Mouse (Mus musculus) myocyte (in vitro differentiated cells): Measurements from ENCODE around the gene Polh.

Experiments used
- CEBPB ChIP-seq: IDR thresholded peaks from 2 replicates; pipeline ENCODE4 v1.6.1; 2011; ENCODE audit warnings: mild to moderate bottlenecking, moderate library complexity; ENCODE audit not compliant: poor library complexity, insufficient read depth, severe bottlenecking
- E2F4 ChIP-seq: IDR thresholded peaks from one replicate; pipeline ENCODE4 v1.6.1; 2011; ENCODE audit warnings: mild to moderate bottlenecking, control low read depth, moderate library complexity; ENCODE audit not compliant: insufficient read depth
- MAX ChIP-seq: IDR thresholded peaks from one replicate; pipeline ENCODE4 v1.6.1; 2011; ENCODE audit warnings: low read depth, mild to moderate bottlenecking, control low read depth
- MYOD1 ChIP-seq, 3 experiments: IDR thresholded peaks; one replicate each; pipeline ENCODE4 v1.6.1; 2011; ENCODE audit warnings: control low read depth in 2 of 3, low read depth in 2 of 3, mild to moderate bottlenecking in 2 of 3, moderate library complexity in 1 of 3; ENCODE audit not compliant: insufficient read length in 2 of 3, control insufficient read depth in 1 of 3
- POLR2A ChIP-seq: IDR thresholded peaks from one replicate; pipeline ENCODE4 v1.6.1; 2011; ENCODE audit warnings: low read depth, mild to moderate bottlenecking, control low read depth, moderate library complexity; ENCODE audit not compliant: insufficient read length
- POLR2AphosphoS2 ChIP-seq: IDR thresholded peaks from one replicate; pipeline ENCODE4 v1.6.1; 2011; ENCODE audit warnings: low read depth, control low read depth; ENCODE audit not compliant: insufficient read length
- REST ChIP-seq: IDR thresholded peaks from one replicate; pipeline ENCODE4 v1.6.1; 2011; ENCODE audit warnings: mild to moderate bottlenecking, control low read depth, moderate library complexity; ENCODE audit not compliant: insufficient read depth, insufficient read length
- SRF ChIP-seq: IDR thresholded peaks from one replicate; pipeline ENCODE4 v1.6.1; 2011; ENCODE audit warnings: low read depth; ENCODE audit not compliant: control insufficient read depth, insufficient read length
- TCF12 ChIP-seq: IDR thresholded peaks from one replicate; pipeline ENCODE4 v1.6.1; 2011; ENCODE audit warnings: mild to moderate bottlenecking, control low read depth; ENCODE audit not compliant: poor library complexity, insufficient read depth, severe bottlenecking
- TCF3 ChIP-seq: IDR thresholded peaks from one replicate; pipeline ENCODE4 v1.6.1; 2011; ENCODE audit warnings: low read depth, control low read depth; ENCODE audit not compliant: insufficient read length
- USF1 ChIP-seq: IDR thresholded peaks from one replicate; pipeline ENCODE4 v1.6.1; 2011; ENCODE audit warnings: low read depth, mild to moderate bottlenecking, control low read depth, moderate library complexity

GRCm38 (mm10) chr17:46127814-46128493 lies 74.5 kb downstream of the Polh start:
- TF ChIP-seq POLR2A (no peak), SRF (no peak), POLR2AphosphoS2 (no peak), USF1 (no peak), E2F4 (no peak), MYOD1 (IDR thresholded peaks at IDR 0.05; ENCODE audit: control insufficient read depth in 1 of 3, insufficient read length in 2 of 3, low read depth in 2 of 3) (no peak), MAX (no peak), CEBPB (no peak), TCF12 (no peak), REST (no peak), TCF3 (no peak)
